ENCODE assay signal across 30 mouse cellular contexts in the genomic region with DNA sequence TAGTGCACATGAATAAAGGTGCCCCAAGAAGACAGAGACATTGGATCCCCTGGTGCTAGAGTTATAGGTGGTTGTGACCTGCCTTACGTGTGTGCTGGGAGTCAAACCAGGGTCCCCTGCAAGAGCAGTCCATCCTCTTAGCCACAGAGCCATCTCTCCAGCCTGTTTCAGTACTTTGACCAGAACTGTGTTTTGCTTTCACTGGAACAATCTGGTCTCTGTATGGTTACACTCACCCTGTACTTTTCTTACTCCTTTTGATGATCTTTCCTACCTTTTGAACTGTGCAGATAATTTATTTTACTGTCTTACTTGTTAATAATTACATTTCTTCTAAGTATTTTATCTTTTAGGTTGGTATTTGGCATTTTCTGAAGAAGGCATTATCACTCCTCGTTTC.
"Had no signal": no experiment of that assay in that cellular context is flagged by ENCODE, and none has a peak within 500 bp of the region (broad histone marks: within the 10 kb centered on the region; RNA-seq: fewer than 3 reads in every experiment).

No protein-coding gene starts in this region.

- H3K4me3 ChIP-seq: left cerebral cortex, adult 2 months; limb, embryonic 10.5 days; limb, embryonic 12.5 days; limb, embryonic 13.5 days; limb, embryonic 15.5 days; liver, embryonic 12.5 days; liver, embryonic 13.5 days; liver, embryonic 15.5 days; lung, embryonic 15.5 days; megakaryocyte, embryonic 14.5 days; midbrain, embryonic 10.5 days; midbrain, embryonic 12.5 days; midbrain, embryonic 13.5 days; midbrain, embryonic 15.5 days; myocyte; neural tube, embryonic 12.5 days had no signal

- H3K27me3 ChIP-seq: limb, embryonic 12.5 days; limb, embryonic 13.5 days; limb, embryonic 15.5 days; liver, embryonic 12.5 days; liver, embryonic 13.5 days; liver, embryonic 15.5 days; lung, embryonic 15.5 days; megakaryocyte, embryonic 14.5 days; midbrain, embryonic 12.5 days; midbrain, embryonic 13.5 days; midbrain, embryonic 15.5 days; neural tube, embryonic 12.5 days had no signal

- DNase-seq: left cerebral cortex, postnatal 4 days; liver; liver, embryonic 13.5 days; liver, postnatal 0 days; lung, adult 18-20 months; lung, adult 2 months; lung, postnatal 10 days; lung, postnatal 14 days; lung, postnatal 4 days; midbrain, embryonic 14.5 days had no signal

- H3K9me3 ChIP-seq: limb, embryonic 10.5 days; limb, embryonic 12.5 days; limb, embryonic 13.5 days; limb, embryonic 15.5 days; liver, embryonic 12.5 days; liver, embryonic 13.5 days; liver, embryonic 15.5 days; lung, embryonic 15.5 days; megakaryocyte, embryonic 14.5 days; midbrain, embryonic 10.5 days; midbrain, embryonic 12.5 days; midbrain, embryonic 13.5 days; midbrain, embryonic 15.5 days; neural tube, embryonic 12.5 days had no signal

- H3K4me1 ChIP-seq: limb, embryonic 12.5 days; limb, embryonic 13.5 days; limb, embryonic 15.5 days; liver, embryonic 12.5 days; liver, embryonic 15.5 days; lung, embryonic 15.5 days; megakaryocyte, embryonic 14.5 days; midbrain, embryonic 12.5 days; midbrain, embryonic 13.5 days; midbrain, embryonic 15.5 days; neural tube, embryonic 12.5 days had no signal

- H3K27ac ChIP-seq: left cerebral cortex, adult 2 months; limb, embryonic 10.5 days; limb, embryonic 12.5 days; limb, embryonic 13.5 days; limb, embryonic 15.5 days; liver, embryonic 12.5 days; liver, embryonic 13.5 days; liver, embryonic 14.5 days; liver, embryonic 15.5 days; lung, embryonic 15.5 days; macrophage; midbrain, embryonic 10.5 days; midbrain, embryonic 12.5 days; midbrain, embryonic 13.5 days; midbrain, embryonic 15.5 days; neural tube, embryonic 12.5 days had no signal

- H3K4me2 ChIP-seq: limb, embryonic 12.5 days; limb, embryonic 13.5 days; limb, embryonic 15.5 days; liver, embryonic 11.5 days; liver, embryonic 12.5 days; liver, embryonic 13.5 days; liver, embryonic 15.5 days; lung, embryonic 15.5 days; midbrain, embryonic 11.5 days; midbrain, embryonic 12.5 days; midbrain, embryonic 13.5 days; midbrain, embryonic 15.5 days; neural tube, embryonic 12.5 days had no signal

- H3K9ac ChIP-seq: limb, embryonic 12.5 days; limb, embryonic 13.5 days; limb, embryonic 15.5 days; liver, embryonic 12.5 days; liver, embryonic 13.5 days; liver, embryonic 14.5 days; liver, embryonic 15.5 days; liver, postnatal 0 days; lung, embryonic 15.5 days; midbrain, embryonic 12.5 days; midbrain, embryonic 13.5 days; midbrain, embryonic 15.5 days; neural tube, embryonic 12.5 days had no signal

- ATAC-seq: liver, embryonic 12.5 days; liver, postnatal 0 days; midbrain, embryonic 13.5 days; midbrain, embryonic 15.5 days; midbrain, embryonic 16.5 days had no signal

- H3K36me3 ChIP-seq: limb, embryonic 10.5 days; limb, embryonic 12.5 days; limb, embryonic 13.5 days; limb, embryonic 15.5 days; liver, embryonic 12.5 days; liver, embryonic 13.5 days; liver, embryonic 15.5 days; lung, embryonic 15.5 days; midbrain, embryonic 10.5 days; midbrain, embryonic 12.5 days; midbrain, embryonic 13.5 days; midbrain, embryonic 15.5 days; neural tube, embryonic 12.5 days had no signal
